Mouse (Mus musculus) cerebellum, adult 8-10 months (tissue): ENCODE results near the gene Wwc2.

Experiments
- DNase-seq: peaks from one replicate; pipeline ENCODE4 v3.0.0; 2022

The Wwc2 gene

DNA sequence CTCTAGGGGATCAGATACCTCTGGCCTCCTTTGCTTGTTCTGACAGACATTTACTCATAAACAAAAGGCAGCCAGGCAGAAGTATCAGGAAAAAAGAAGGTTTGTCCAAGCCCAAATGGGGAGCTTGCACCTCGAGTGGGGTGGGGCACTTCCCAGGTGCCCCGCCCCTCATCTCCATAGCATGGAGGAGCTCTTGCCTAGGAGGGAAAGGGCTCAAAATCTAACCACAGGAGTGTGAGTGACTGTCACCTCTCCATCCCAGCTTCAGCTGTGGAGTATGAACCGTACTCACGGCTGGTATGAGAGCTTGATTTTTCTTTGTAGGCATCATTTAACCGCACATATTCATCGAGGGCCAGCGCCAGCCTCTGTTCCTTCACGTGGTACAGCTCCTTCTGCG is 90.4 kb downstream of the Wwc2 start:
- no peak for DNase-seq

DNA sequence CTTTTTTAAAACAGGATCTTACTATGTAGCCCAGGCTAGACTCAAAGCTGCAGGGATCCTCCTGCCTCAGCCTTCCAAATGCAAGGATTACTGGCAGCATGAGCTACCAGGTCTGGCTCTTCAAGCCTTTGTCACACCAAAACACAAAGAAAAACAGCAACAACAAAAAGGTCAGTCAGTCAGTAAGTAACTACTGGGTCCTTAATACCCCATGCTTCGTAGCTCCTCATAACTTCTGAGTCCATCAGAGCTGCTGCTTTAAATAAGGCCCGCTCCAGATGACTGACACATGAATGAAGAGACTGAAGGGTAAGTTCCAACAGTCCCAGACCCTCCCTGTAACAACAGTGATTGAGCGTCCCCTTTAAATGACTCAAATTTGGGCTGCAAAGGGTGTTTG is 90.8 kb downstream of the Wwc2 start:
- DNase-seq: no peak

DNA sequence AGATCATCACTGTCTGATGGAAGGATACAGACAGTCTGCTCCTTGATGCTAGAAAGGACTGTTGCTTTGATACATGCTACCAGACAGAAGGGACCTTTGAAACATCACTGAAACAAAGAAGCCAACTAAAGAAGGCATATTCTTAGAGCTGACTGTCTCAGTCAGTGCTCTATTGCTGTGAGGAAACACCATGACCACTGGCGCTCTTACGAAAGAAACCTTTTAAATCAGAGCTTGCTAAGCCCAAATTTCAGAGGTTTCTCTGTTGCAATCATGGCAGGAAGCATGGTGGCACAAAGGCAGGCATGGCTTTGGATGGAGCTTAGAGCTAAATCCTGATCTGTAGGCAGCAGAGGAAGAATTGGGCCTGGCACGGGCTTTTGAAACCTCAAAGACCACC is 98.3 kb downstream of the Wwc2 start:
- DNase-seq: no peak

DNA sequence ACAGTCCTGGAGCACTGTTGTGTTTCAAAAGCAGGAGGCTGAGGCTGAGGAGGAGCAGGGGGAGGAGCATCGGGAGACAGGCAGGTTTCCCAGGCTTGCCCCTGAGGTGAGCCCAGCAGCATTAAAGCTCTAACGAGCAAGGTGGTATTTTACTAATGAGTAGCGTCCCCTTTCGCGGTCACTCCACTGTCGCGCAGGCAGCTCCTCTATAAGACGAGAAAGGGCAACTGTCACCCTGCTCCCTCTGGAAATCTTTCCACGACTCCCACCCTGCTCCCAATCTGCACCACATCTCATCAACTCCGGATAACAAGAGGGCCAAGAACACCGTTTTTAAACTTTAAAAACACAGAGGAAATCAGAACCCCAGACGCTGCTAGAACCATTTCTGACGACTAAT is 99.1 kb downstream of the Wwc2 start:
- DNase-seq: no peak

DNA sequence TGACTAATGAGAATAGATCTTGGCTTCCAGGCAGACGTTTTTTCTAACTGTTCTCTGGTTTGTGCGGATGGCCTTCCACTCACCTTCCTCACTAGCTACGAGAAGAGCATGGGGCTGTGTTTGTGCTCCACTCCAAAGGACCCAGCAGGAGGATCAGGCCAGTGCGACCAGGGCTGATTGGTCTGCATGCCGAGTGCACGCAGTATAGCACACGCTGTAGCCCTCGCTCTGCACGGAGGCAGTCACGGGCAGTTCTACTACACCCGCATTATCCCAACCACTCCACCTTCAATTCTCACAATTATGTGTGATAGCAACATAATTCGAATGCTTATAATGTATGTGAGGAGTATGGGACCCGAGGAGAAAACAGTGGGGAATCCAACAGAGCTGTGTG is 99.9 kb downstream of the Wwc2 start:
- no peak for DNase-seq

DNA sequence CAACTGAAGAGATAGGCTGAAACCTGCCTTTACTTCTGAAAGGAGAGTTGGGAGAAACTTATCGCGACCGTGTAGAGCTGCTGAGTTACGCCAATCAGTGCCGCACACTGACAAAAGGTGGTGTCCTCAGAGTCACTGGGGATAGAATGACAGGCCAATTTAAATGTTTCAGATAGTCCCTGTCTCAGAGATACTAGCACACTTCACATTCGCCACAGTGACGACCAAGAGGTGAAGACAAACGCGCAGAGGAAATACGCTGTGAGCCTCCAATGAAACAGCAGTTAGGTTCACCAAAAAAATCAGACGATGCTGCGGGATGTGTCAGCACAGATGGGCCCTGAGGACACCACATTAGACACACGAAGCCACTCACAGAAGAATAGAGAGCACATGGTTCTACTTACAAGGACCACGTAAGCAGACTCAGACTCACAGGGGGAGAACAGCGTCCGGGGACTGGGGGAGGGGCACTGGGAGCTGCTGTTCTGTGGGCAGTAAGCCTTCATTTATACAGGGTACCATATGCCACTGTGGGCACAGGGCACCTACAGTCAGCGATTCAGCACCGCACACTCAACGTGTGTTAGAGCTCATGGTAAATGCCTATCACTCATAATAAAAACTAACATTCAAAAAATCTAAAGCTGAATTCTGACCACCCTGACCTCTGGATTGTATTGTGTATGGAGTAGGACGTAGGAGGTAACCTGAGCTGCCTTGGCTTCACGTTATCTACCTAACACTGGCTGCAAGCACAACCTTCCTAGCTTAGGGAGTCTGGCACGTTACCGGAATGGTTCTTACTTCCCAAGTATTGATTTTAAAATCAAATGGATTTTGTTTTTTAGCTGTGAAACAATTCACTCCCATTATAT is 100.5 kb downstream of the Wwc2 start:
- no peak for DNase-seq

DNA sequence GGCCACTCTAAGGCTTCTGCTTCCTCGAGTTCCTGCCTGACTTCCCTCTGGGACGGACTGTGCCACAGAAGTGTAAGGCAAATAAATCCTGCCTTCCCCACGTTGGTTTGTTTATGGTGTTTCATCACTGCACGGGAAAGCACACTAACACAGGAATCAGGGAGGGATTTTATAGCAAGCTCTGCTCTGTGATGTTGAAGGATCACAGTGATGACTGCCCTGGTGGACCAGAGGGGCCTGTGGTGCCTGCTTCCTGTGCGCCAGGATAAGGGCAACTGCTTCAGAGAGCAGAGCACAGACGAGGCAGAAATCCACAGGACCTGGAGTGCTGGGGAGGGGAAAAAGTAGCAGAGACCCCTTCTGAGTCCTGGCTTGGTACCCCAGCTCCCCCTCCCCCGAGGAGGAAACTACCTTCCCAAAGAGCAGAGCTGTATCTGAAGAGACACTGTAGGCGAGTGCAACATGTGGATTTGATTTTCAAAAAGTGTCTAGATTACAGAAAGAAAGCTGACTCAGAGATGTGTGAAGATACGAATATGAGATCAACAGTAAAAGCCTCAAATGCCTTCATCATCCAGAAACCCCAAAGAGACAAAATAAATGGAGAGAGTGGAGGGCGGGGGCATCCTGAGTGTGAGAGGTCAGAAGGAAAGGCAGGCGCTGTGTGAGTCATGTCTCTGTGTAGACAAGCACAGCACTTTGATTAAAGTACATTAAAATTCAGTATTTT is 101.7 kb downstream of the Wwc2 start:
- no peak for DNase-seq

DNA sequence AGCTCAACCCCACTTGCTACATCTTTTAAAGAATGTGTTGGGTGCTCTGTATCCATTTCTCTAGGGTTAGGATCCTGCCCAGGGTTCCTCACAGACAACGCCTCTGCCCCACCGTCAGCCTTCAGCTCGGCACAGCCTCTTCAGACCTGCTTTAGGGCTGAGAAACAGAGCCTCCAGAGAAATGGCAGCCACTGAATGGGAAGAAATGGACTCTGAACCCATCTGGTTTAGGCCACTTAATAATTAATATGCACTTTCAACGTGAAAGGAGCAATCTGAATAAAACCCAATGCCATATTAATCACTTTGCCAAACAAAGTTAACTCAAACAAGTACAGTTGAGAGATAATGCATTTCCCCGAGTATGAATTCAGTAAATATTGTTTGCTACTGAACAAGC is 106.4 kb downstream of the Wwc2 start:
- DNase-seq: no peak

DNA sequence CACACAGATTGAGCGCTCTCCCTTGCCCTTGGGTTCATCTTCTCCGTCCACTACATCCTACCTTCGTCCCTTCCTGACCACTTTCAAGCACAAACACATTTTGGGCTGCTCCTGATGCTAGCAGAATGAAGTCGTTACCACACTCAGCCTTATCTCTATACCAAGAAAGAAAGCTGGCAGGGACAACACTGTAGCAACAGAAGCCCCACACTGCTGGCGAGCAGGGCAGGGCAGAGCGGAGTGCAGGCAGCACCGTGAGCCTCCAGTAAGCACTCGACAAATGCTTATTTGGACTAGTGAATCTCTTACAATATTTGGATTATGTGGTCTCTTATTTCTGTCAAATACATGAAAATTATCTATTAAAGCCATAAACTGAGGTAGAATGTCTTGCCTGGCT is 107.0 kb downstream of the Wwc2 start:
- DNase-seq: no peak

DNA sequence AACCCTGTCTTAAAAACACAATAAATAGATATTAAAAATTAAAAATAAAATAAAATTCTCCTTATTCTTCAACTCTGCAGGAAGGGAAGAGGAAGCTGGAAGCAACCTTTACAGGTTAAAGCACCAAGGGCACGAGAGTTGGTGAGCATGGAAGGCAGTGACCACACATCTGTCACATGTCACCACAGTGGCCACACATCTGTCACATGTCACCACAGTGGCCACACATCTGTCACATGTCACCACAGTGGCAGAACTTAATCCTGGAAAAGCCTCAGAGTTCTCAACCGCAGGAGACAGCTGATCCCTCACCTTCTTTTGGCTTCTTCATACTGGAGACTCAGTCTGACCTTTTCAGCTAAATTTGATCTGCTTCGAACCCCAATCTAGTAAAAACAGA is 112.2 kb downstream of the Wwc2 start:
- DNase-seq: no peak

DNA sequence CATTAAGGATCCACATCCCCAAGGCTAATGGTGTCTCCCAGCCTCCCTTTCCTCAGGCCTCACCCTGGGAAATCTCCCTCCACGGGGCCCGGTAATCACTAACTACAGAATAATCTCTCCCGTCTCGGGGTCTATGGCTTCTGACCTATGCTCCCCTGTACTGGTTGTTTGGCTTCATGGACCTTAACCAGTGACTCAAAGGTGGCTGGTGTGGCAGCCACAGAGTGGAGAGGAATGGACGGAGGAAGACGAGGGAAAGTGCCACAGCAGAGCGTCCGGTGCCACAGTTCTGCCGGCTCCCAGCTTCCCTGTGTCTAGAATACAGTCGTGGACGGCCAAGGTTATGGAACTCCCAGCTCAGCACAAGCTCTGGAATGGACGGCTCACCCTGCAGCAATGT is 114.9 kb downstream of the Wwc2 start:
- DNase-seq: no peak

DNA sequence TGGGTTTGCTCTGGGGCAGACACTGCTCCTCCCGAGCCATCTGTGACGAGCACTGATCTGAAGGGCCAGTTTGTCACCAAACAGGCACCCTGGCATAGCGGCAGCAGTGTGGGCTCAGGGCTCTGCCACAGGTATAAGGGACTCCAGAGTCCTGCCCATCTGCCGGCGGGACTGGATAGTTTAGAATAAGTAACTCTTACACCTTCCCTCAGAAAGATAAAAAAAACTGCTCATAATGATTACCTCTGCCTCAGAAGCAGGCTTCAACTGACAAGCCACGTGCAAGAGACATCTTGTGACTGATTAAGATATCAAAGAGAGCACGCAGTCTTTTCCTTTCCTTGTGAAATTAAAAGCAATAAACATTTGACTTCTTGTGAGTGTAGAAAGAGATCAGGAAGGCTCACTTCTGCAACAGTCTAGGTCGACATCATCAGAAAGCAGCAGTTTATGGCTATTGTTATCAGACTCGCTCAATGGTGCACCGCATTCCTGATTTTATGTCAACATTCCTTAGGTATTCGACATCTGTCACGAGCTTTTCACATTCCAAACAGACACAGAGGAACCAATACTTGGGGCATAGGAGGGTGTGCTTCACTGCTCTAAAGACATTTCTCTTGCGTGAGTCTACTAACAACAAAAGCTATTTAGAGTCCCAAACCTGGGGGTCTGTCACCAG is 116.1 kb downstream of the Wwc2 start:
- no peak for DNase-seq

DNA sequence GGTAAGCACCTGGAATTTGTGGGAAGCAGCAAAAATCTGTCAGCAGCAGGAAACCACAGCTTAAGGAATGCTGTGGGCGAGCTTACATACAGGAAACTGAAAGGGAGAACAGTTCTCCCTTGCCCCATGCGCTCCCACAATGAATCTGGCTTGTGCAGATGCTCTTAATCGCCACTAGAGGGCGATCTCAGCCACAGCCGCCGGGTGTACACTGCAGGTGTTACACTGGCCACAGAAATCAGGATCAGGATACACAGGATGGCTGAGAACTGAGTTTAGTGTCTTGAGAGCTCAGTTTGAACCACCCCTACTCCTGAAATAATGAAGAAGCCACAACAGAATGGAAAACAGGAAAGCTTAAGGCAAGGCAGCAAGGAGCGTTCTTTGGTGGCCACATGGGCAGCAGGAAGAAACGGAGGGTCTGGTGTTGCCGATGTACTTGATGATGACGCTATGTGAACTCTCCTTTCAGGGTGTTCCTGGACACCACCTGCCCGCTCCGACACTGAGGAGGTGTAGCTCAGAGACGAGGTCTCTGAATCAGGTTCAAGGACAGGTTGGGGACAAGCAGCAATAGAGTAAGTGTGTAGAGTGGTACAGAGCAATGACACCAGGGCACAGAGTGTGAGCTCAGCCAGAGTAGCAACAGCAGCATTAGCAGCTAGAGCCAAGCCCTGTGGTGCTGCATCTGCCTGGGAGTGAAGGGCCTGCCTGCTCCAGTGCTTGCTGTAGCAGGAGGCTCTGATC is 118.2 kb downstream of the Wwc2 start:
- DNase-seq: no peak

DNA sequence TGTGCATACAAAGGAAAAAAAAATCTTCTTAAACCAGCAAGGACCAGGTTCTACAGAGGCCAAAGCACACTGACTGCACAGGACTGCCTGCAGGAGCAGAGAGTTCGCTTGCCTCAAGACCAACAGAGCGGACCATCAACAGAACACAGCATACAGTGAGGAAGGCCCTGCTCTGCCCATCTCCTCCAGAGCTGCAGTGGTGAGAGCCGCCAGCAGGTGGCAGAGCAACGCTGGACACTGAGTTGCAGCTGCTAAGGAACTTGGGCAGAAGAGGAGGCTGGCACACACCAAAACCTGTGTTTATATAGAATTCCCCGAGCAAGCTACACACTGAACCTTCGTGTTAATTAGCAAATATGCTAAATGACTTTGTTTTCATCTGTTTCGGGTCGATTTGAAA is 123.7 kb downstream of the Wwc2 start:
- peak; percentile 65 for DNase-seq

DNA sequence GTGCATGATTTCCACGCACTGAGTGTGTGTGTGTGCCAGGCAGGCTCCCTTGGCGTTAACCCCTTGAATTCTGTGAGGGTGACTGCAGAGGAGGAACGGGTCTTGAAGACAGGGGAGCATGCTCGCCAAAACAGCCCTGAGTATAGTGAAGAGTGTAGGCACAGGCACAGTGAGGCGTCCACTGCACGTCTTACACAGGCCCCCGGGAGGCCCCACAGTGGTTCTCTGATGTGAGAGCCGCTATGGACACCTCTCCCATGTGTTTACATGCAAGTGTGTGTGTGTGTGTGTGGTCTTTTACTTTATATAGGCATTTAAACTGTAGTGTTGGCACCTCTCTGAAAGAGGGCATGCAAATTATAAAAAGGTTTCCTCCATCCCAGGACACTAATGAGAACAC is 124.2 kb downstream of the Wwc2 start:
- DNase-seq: no peak

DNA sequence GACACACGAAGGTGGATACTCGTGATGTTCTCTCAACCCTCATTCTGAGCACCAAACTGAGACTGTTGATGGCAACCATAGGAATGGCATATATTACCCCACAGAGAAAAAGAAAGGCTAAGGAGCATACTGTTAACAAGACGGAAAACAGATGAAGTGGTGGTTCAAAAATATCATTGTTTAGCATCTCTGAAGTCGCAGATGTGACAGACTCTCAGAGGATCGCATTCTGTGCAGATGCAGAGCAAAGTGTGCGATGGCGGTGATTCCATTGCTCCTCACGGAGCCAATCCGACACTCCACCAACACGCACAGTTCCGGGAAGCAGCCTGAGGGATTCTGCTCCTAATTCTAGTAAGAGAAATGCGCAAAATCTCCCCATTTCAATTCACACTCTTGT is 131.5 kb downstream of the Wwc2 start:
- DNase-seq: no peak

DNA sequence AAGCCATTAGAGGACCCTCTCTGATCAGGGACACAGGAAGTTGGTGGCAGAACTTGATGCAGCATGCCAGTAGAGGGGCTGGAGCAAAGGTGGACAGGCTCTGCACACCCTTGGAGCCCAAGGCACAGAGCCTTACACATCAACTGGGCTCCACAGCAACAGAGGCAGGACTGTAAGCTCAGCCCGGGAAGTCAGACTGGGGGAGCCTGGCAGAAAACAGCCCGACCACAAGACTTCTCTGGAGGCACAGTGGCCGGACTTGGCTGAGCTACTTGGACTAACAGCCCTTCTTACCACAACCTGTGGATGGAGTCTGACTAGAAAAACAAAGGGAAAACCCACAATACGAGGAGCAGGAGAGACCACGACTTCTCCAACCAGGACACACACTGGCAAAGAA is 137.4 kb downstream of the Wwc2 start:
- no peak for DNase-seq

DNA sequence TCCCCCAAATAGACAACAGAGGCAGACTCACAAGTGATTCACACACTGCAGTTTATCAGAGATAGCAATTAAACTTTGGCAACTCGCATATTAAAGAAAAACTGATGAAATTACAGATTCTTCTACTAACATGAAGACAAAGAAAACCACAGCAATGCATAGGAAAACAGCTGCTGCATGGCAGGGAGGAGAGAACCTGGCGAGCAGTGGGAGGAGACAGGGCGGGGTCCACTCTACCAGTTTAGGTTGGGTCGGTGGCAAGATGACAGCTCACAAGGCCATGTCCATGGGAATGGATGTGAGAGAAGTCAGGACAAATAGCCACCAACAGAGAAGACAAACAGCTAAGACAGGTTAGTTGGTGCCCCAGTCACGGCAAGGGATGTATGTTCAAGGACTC is 138.0 kb downstream of the Wwc2 start:
- DNase-seq: no peak

DNA sequence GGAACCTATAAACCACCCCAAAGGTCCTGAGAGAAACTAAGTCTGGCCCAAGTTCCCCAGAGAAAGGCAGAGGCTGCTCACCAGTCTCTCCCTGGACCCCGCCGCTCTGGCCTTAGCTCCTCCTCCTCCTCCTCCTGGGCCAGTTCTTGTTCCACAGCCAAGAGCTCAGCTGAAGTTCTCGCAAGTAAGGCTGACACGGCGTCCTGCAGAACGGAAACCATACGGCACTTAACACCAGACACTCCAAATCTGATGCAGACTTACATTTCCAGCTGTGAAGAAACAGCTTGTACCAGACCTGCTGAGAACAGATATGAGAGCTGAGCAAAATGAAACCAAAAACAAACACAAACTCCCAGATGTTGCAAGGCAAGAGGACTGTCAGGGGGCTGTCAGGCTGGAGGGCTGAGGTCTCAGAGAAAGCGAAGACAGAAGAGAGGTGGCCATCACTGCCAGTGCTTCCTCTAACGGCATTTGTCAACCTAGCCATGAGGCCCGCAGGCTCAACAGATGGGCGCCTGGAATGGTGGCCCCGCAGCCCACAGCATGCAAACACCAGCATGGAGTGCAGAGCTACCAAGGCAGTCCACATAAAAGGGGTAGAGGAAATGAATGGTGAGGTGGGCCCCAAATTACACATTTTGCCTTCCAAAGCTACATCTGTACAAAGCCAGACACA is 138.8 kb downstream of the Wwc2 start:
- DNase-seq: no peak

DNA sequence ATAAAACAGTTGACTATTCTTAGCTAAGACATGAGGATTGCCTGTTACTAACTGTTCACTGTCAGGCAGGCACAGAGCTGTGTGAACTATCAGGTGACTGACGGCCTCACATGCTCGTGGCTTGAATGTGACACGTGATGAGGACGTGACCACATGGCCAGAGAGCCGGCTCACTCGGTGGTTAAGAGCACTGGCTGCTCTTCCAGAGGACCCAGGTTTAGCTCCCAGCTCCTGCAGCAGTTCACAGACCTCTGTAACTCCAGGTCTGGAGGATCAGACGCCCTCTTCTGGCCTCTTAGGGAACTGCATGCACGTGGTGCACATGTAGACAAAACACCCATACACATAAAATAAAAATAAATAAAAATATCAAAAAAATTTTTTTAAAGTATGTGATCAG is 140.9 kb downstream of the Wwc2 start:
- no peak for DNase-seq

DNA sequence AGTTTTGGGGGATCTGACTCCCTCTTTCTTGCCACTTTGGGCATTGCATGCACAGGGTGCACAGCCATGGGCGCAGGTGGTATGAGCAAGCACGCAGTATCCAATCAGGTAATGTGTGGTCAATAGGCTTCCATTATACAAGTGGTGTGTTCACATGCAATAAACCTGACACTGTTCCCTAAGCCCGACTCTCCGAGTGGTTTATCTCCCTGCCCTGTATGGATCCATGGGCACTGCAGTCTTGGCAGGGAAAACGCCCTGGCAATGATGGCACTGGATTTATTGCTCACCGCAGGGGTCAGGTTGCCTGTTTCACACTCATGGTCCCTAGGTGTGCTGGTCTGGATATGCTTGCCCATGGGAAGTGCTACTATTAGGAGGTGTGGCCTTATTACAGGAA is 142.8 kb downstream of the Wwc2 start:
- DNase-seq: no peak

DNA sequence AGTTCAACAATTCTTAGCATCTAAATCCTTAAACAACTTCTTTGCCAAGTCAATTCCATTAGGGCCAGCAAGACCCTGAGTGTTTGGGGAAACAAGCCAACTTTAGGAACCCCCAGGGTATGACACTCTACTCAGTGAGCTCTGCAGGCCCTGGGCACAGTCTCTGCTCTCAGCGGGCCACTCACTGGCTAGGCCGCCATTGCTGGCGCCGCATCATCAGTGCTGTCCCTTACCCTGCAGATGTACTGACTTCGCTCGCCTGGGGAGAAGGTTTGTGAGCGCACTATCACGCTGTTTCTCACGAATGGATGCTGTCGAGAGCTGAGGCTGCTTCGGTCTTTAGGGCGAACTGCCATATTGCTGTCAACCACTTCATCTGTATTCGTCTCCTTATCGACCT is 143.6 kb downstream of the Wwc2 start:
- DNase-seq: no peak

DNA sequence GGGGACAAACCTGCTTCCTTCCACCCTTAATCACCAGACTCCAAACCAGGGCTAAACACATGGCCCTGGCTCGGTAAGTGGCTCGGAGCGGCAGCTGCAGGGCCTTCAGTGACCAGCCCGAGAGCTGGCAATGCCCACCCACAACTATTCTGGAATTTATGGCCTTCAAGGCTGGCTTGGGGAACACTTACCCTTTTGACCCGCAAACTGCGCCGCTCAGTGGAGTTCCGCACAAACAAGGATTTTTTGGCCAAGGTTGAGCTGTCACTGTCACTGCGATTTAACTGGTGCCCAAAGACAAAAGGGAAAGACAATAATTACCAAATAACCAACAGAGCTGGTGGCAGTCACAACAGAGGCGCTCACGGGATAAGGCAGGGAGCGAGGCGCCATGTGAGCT is 144.8 kb downstream of the Wwc2 start:
- DNase-seq: no peak
